Mouse (Mus musculus) brain, embryonic 14.5 days (tissue): Measurements from ENCODE around the gene Rad9a.

ENCODE experiments used
- CTCF ChIP-seq: fragments of 200-500 bp; IDR thresholded peaks from 2 replicates; pipeline ENCODE4 v1.5.1; 2012; ENCODE audit warnings: inconsistent platforms, mild to moderate bottlenecking, moderate library complexity, borderline replicate concordance; ENCODE audit not compliant: insufficient read depth, insufficient read length; ENCODE audit errors: extremely low read depth
- POLR2A ChIP-seq: fragments of 200-500 bp; IDR thresholded peaks from 2 replicates; pipeline ENCODE4 v1.6.1; 2012; ENCODE audit warnings: mild to moderate bottlenecking, inconsistent platforms, borderline replicate concordance; ENCODE audit not compliant: poor library complexity, insufficient read depth, insufficient read length, severe bottlenecking; ENCODE audit errors: extremely low read depth

- TF ChIP-seq POLR2A (no peak), CTCF (no peak)
Measured at GRCm38 (mm10) chr19:4215451-4215840, 14.0 kb upstream of the Rad9a start.
